Mouse (Mus musculus) heart, embryonic 11.5 days (tissue): Measurements from ENCODE around the gene Noxa1. TPM values are rescaled to one million over a fixed set of nuclear protein-coding genes. Genes with fewer than 3 reads are reported as not detected.

Source experiments
- ATAC-seq: fragments of 200-750 bp; cut with Nextera tagmentation; replicated peaks from 2 replicates; pipeline ENCODE4 v1.8.0; 2017; ENCODE audit warnings: moderate library complexity; ENCODE audit not compliant: insufficient number of reproducible peaks, low FRiP score, low TSS enrichment
- H3K27ac ChIP-seq: fragments of 300-500 bp; sonication (generic); 2 replicates; pipeline ENCODE4 v1.5.1; 2014; ENCODE audit warnings: mild to moderate bottlenecking, low read depth, low read length
- H3K27me3 ChIP-seq: fragments of 300-500 bp; sonication (generic); 2 replicates; pipeline ENCODE4 v1.6.1; 2014; ENCODE audit warnings: mild to moderate bottlenecking, low read length, mixed read lengths; ENCODE audit not compliant: control insufficient read depth, insufficient read depth
- H3K36me3 ChIP-seq: fragments of 300-500 bp; sonication (generic); 2 replicates; pipeline ENCODE4 v1.6.1; 2014; ENCODE audit warnings: mild to moderate bottlenecking, low read length, moderate library complexity, mixed read lengths; ENCODE audit not compliant: control insufficient read depth, insufficient read depth
- H3K4me1 ChIP-seq: fragments of 300-500 bp; sonication (generic); 2 replicates; pipeline ENCODE4 v1.6.1; 2014; ENCODE audit warnings: low read length; ENCODE audit not compliant: control insufficient read depth, insufficient read depth
- H3K4me2 ChIP-seq: fragments of 300-500 bp; sonication (generic); 2 replicates; pipeline ENCODE4 v1.6.1; 2014; ENCODE audit warnings: mild to moderate bottlenecking, moderate library complexity
- H3K4me3 ChIP-seq: fragments of 300-500 bp; sonication (generic); 2 replicates; pipeline ENCODE4 v1.5.1; 2014; ENCODE audit warnings: low read depth, low read length
- H3K9ac ChIP-seq: fragments of 300-500 bp; sonication (generic); 2 replicates; pipeline ENCODE4 v1.6.1; 2014; ENCODE audit warnings: mild to moderate bottlenecking, low read depth, low read length, moderate library complexity
- H3K9me3 ChIP-seq: fragments of 300-500 bp; sonication (generic); replicated peaks from 2 replicates; pipeline ENCODE4 v1.6.1; 2016; ENCODE audit warnings: low read length; ENCODE audit not compliant: control insufficient read depth
- WGBS: fragments of 180-500 bp; shearing (Covaris S2); extraction: QIAGEN DNeasy Blood & Tissue Kit; methylation state at CpG from one replicate; pipeline ENCODE4 v1.1.7; 2014; ENCODE audit not compliant: insufficient replicate concordance; 5-methylcytosine and 5-hydroxymethylcytosine counted together
- polyA plus RNA-seq: library from polyadenylated mRNA; unstranded; fragments of >200 nt; fragmentation: Nextera tagmentation; extraction: Ambion mirVana; gene quantifications from 2 replicates; pipeline ENCODE4 v1.2.1, GENCODE M21; 2014

The Noxa1 gene
- 0.10 TPM in 1 of 2 replicates, not detected in the other for polyA plus RNA-seq

- H3K9ac ChIP-seq: no peak within 1 kb of the TSS
- peak within 1 kb of the TSS; percentile 56 for H3K4me2 ChIP-seq
- no peak within 1 kb of the TSS for H3K27ac ChIP-seq
- peak within 1 kb of the TSS; percentile 23 for H3K4me3 ChIP-seq
- H3K9me3 ChIP-seq: no peaks in the 10 kb centered on the region
- H3K27me3 ChIP-seq: peaks cover 22% of the 10 kb centered on the region; the same call in 1 of the 2 replicates
- WGBS: 44% methylated on average over 28 of the region's 28 CpGs
- H3K36me3 ChIP-seq: no peaks in the 10 kb centered on the region
- no peaks in the 10 kb centered on the region for H3K4me1 ChIP-seq
- no peak for ATAC-seq
Measured at GRCm38 (mm10) chr2:25095109-25095850, at the start of gene Noxa1. Noxa1 (minus strand) TSS chr2:25095149.

DNA sequence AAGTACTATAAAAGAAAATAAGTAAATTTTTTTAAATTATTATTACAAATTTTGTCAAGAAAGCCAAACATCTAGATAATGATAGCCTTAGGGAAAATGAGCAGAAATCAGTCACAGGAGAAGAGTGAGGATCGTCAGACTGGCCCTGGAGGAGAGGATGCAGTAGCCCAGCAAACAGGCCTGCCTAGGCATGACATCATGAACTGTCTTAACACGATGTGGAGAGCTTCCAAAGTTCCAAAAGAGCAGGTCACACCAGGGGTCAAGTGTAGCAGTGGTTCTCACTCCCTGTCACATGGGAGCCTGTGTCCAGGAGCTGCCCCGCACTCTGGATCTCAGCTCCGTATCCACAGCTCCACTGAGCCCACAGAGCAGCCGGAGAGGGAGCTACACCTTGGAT, 47.0 kb upstream of the Noxa1 start:
- 77% methylated on average over 5 of the region's 5 CpGs for WGBS
- Histone ChIP-seq H3K9me3 (peaks cover 3% of the 10 kb centered on the region; the same call in 1 of the 2 replicates), H3K4me1 (peaks cover 5% of the 10 kb centered on the region; the same call in 1 of the 2 replicates), H3K36me3 (no peaks in the 10 kb centered on the region), H3K4me2 (no peak overlapping the region), H3K27me3 (no peaks in the 10 kb centered on the region), H3K27ac (no peak overlapping the region), H3K9ac (no peak overlapping the region), H3K4me3 (no peak overlapping the region)
- ATAC-seq: no peak

- Histone ChIP-seq H3K4me3 (no peak overlapping the region), H3K9ac (no peak overlapping the region), H3K4me2 (no peak overlapping the region), H3K27me3 (no peaks in the 10 kb centered on the region), H3K4me1 (peaks cover 5% of the 10 kb centered on the region; the same call in 1 of the 2 replicates), H3K9me3 (peaks cover 3% of the 10 kb centered on the region; the same call in 1 of the 2 replicates), H3K27ac (no peak overlapping the region), H3K36me3 (no peaks in the 10 kb centered on the region)
- ATAC-seq: no peak
- 63% methylated on average over 4 of the region's 4 CpGs for WGBS
Measured at GRCm38 (mm10) chr2:25141185-25141584, 46.2 kb upstream of the Noxa1 start.

DNA sequence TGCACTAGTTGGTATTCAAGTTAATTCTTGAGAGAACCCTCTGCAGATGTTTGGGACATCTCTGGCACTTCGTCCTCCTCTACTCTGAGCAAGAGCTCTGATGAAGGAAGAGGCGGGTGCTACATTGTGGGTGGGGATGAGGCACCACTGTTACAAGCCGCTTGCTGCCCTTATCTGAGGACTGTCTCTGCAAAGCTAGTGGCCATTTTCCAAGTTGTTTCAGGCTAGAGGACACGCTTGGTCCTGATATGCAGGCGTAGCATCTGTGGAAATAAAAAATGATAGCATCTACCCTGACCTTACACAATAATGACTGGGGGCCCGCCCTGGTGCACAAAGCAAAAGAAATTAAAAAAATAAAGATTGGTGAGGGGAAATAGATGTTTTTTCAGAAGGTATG, 42.9 kb upstream of the Noxa1 start:
- 43% methylated on average over 6 of the region's 6 CpGs for WGBS
- Histone ChIP-seq H3K27me3 (no peaks in the 10 kb centered on the region), H3K4me1 (no peaks in the 10 kb centered on the region), H3K4me2 (no peak overlapping the region), H3K36me3 (no peaks in the 10 kb centered on the region), H3K4me3 (no peak overlapping the region), H3K9ac (no peak overlapping the region), H3K9me3 (peaks cover 3% of the 10 kb centered on the region; the same call in 1 of the 2 replicates), H3K27ac (no peak overlapping the region)
- ATAC-seq: no peak

GRCm38 (mm10) chr2:25131601-25132000, 36.7 kb upstream of the Noxa1 start:
- Histone ChIP-seq H3K36me3 (no peaks in the 10 kb centered on the region), H3K9me3 (no peaks in the 10 kb centered on the region), H3K4me1 (peaks cover 13% of the 10 kb centered on the region), H3K4me2 (no peak overlapping the region), H3K27ac (no peak overlapping the region), H3K27me3 (no peaks in the 10 kb centered on the region), H3K4me3 (no peak overlapping the region), H3K9ac (no peak overlapping the region)
- WGBS: 60% methylated on average over 9 of the region's 9 CpGs
- no peak for ATAC-seq

DNA sequence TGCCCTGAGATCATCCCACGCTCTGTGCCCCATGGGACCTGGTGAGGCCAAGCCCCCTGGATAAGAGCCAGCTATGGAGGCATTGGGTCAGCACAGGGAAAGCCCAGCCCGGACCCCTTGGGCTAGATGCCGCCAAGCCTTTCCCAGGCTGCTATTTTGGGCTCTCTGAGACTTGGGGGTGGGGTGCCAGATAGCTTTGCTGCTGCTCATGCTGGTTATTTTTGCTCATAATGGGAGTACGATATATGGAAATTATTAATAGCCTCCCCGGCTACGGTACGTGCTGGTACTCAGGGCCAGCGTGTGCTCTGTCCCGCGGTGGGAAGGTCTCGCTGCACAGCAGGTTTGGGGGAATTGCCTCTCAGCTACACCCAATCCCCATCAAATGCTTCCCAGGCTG, 33.1 kb upstream of the Noxa1 start:
- H3K4me3 ChIP-seq: no peak overlapping the region
- H3K36me3 ChIP-seq: no peaks in the 10 kb centered on the region
- peaks cover 13% of the 10 kb centered on the region for H3K4me1 ChIP-seq
- WGBS: 50% methylated on average over 11 of the region's 11 CpGs
- peak overlapping the region; percentile 18; the same call in 1 of the 2 replicates for H3K27ac ChIP-seq
- no peaks in the 10 kb centered on the region for H3K9me3 ChIP-seq
- ATAC-seq: peak; percentile 20; the same call in 1 of the 2 replicates
- peak overlapping the region; percentile 2 for H3K4me2 ChIP-seq
- H3K27me3 ChIP-seq: no peaks in the 10 kb centered on the region
- H3K9ac ChIP-seq: 0 out of 2 replicates have a peak overlapping the region, but pooled peaks have one; percentile 4

- Histone ChIP-seq H3K4me3 (no peak overlapping the region), H3K4me2 (no peak overlapping the region), H3K4me1 (peaks cover 13% of the 10 kb centered on the region), H3K9me3 (no peaks in the 10 kb centered on the region), H3K27ac (no peak overlapping the region), H3K36me3 (no peaks in the 10 kb centered on the region), H3K27me3 (no peaks in the 10 kb centered on the region), H3K9ac (no peak overlapping the region)
- no peak for ATAC-seq
- 40% methylated on average over 5 of the region's 5 CpGs for WGBS
Measured at GRCm38 (mm10) chr2:25127206-25127605, 32.3 kb upstream of the Noxa1 start.

GRCm38 (mm10) chr2:25126011-25127010, 31.4 kb upstream of the Noxa1 start:
- no peak overlapping the region for H3K4me2 ChIP-seq
- no peaks in the 10 kb centered on the region for H3K27me3 ChIP-seq
- H3K27ac ChIP-seq: peak overlapping the region; percentile 54
- H3K9ac ChIP-seq: no peak overlapping the region
- no peak overlapping the region for H3K4me3 ChIP-seq
- WGBS: 60% methylated on average over 19 of the region's 19 CpGs
- H3K4me1 ChIP-seq: peaks cover 13% of the 10 kb centered on the region
- no peaks in the 10 kb centered on the region for H3K36me3 ChIP-seq
- H3K9me3 ChIP-seq: no peaks in the 10 kb centered on the region
- no peak for ATAC-seq
